Mouse (Mus musculus) ES-E14 (cell line): ENCODE measurements around the gene Zfp422.

Source experiments
- CHD2 ChIP-seq: IDR thresholded peaks from 2 replicates; pipeline ENCODE4 v1.6.1; 2014; ENCODE audit warnings: mild to moderate bottlenecking, low read depth, low read length, inconsistent platforms
- ZC3H11A ChIP-seq: IDR thresholded peaks from 2 replicates; pipeline ENCODE4 v1.6.1; 2012; ENCODE audit warnings: low read depth, mild to moderate bottlenecking, inconsistent platforms, low read length, borderline replicate concordance

DNA sequence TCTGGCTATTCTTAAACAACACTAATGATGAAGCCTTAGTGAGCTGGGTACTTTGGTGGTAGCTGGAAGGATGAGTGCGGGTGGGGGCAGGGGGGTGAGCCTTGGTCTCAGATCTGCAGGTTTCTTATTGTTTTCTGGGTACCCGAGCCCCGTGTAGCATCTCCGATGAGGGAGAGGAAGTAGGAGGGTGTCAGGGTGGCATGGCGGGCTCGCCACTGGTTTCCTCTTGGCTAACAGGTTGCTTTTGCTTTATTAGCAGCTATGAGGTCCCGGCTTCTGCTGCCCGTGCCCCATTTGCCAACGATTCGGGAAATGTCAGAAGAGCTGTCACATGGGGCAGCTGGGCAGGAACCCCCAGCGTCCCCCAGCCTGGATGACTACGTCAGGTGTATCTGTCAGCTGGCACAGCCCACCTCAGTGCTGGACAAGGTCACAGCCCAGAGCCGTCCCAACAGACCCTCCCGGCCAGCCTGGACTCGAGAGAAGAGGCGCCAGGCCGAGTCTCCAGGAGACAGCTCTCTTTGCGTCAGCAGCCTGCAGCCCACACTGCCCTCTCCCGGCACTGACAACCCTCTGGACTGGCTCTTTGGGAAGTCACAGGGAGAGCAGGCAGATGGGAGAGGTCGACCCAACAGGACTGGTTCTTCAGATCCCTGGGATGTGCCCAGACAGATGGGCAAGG lies 22.8 kb upstream of the Zfp422 start:
- TF ChIP-seq CHD2 = no peak
- TF ChIP-seq ZC3H11A = no peak
